Mouse (Mus musculus) embryonic fibroblast, embryonic 13.5 days (primary cell): ENCODE data around the gene Gm5485.

ENCODE experiments used
- CTCF ChIP-seq: IDR thresholded peaks from 2 replicates; pipeline ENCODE4 v1.5.1; 2011; ENCODE audit warnings: mild to moderate bottlenecking, control low read depth, low read length, moderate library complexity, borderline replicate concordance; ENCODE audit not compliant: insufficient read depth
- POLR2A ChIP-seq: IDR thresholded peaks from 2 replicates; pipeline ENCODE4 v1.6.1; 2011; ENCODE audit warnings: low read depth, mild to moderate bottlenecking, control low read depth, low read length, moderate library complexity

- no peak for TF ChIP-seq POLR2A
- TF ChIP-seq CTCF = no peak
Measured at GRCm38 (mm10) chr16:48410125-48410524, 2.1 kb downstream of the Gm5485 start.
